Mouse (Mus musculus): Measurements from ENCODE around the gene Usf3.
A peak's percentile ranks its signal among the peaks of the same experiment; 100 is the strongest.

The Usf3 gene

GRCm38 (mm10) chr16:44173966-44174530 is 1.0 kb downstream of the Usf3 start:
- DNase-seq (ENCODE audit: low spot score), result no peak

GRCm38 (mm10) chr16:44175001-44175400 is 2.0 kb downstream of the Usf3 start:
- no peak for DNase-seq (ENCODE audit: low spot score)

- DNase-seq (ENCODE audit: low spot score), result no peak
Observed at GRCm38 (mm10) chr16:44176511-44176910, 3.5 kb downstream of the Usf3 start.

- DNase-seq (ENCODE audit: low spot score), result no peak
Observed at GRCm38 (mm10) chr16:44178555-44178954, 5.5 kb downstream of the Usf3 start.

- DNase-seq (ENCODE audit: low spot score), result no peak
Observed at GRCm38 (mm10) chr16:44182597-44182996, 9.6 kb downstream of the Usf3 start.

GRCm38 (mm10) chr16:44184769-44185168 is 11.7 kb downstream of the Usf3 start:
- no peak for DNase-seq (ENCODE audit: low spot score)

GRCm38 (mm10) chr16:44187172-44187571 is 14.1 kb downstream of the Usf3 start:
- no peak for DNase-seq (ENCODE audit: low spot score)

- DNase-seq (ENCODE audit: low spot score), result no peak
Observed at GRCm38 (mm10) chr16:44188766-44189165, 15.7 kb downstream of the Usf3 start.

- DNase-seq (ENCODE audit: low spot score), result no peak
Observed at GRCm38 (mm10) chr16:44190032-44190431, 17.0 kb downstream of the Usf3 start.

GRCm38 (mm10) chr16:44190968-44191367 is 17.9 kb downstream of the Usf3 start:
- no peak for DNase-seq (ENCODE audit: low spot score)

GRCm38 (mm10) chr16:44199066-44199703 is 26.1 kb downstream of the Usf3 start:
- peak; percentile 38 for DNase-seq (ENCODE audit: low spot score)

GRCm38 (mm10) chr16:44200146-44200545 is 27.1 kb downstream of the Usf3 start:
- DNase-seq (ENCODE audit: low spot score), result no peak

- DNase-seq (ENCODE audit: low spot score), result no peak
Observed at GRCm38 (mm10) chr16:44204331-44204730, 31.3 kb downstream of the Usf3 start.

- no peak for DNase-seq (ENCODE audit: low spot score)
Observed at GRCm38 (mm10) chr16:44205973-44206372, 32.9 kb downstream of the Usf3 start.

- no peak for DNase-seq (ENCODE audit: low spot score)
Observed at GRCm38 (mm10) chr16:44210156-44211053, 37.4 kb downstream of the Usf3 start.

GRCm38 (mm10) chr16:44211054-44211414 is 38.0 kb downstream of the Usf3 start:
- no peak for DNase-seq (ENCODE audit: low spot score)

GRCm38 (mm10) chr16:44212703-44213102 is 39.7 kb downstream of the Usf3 start:
- DNase-seq (ENCODE audit: low spot score), result no peak

GRCm38 (mm10) chr16:44215513-44215912 is 42.5 kb downstream of the Usf3 start:
- DNase-seq (ENCODE audit: low spot score), result no peak

GRCm38 (mm10) chr16:44216417-44216816 is 43.4 kb downstream of the Usf3 start:
- DNase-seq (ENCODE audit: low spot score), result no peak

- no peak for DNase-seq (ENCODE audit: low spot score)
Observed at GRCm38 (mm10) chr16:44221463-44221862, 48.4 kb downstream of the Usf3 start.

GRCm38 (mm10) chr16:44226706-44227291 is 53.8 kb downstream of the Usf3 start:
- DNase-seq (ENCODE audit: low spot score), result no peak

- no peak for DNase-seq (ENCODE audit: low spot score)
Observed at GRCm38 (mm10) chr16:44233019-44233418, 60.0 kb downstream of the Usf3 start.

- DNase-seq (ENCODE audit: low spot score), result no peak
Observed at GRCm38 (mm10) chr16:44237836-44238235, 64.8 kb downstream of the Usf3 start.

Measured in spleen, adult 12 weeks (tissue).